Mouse (Mus musculus) bone marrow, adult 2 months (tissue): Measurements from ENCODE around the gene Thoc5. TPM values are rescaled to one million over a fixed set of nuclear protein-coding genes. Genes with fewer than 3 reads are reported as not detected.
A peak's percentile ranks its signal among the peaks of the same experiment; 100 is the strongest.

Experiments used
- H3K27ac ChIP-seq: fragments of 200-500 bp; 2 replicates; pipeline ENCODE4 v1.5.1; 2012; ENCODE audit warnings: low read depth, mild to moderate bottlenecking, control low read depth, inconsistent platforms, low read length; ENCODE audit not compliant: control insufficient read depth, poor library complexity, insufficient read depth
- H3K4me1 ChIP-seq: fragments of 200-500 bp; 2 replicates; pipeline ENCODE4 v1.6.1; 2011; ENCODE audit warnings: low read length; ENCODE audit not compliant: control insufficient read depth, insufficient read depth
- H3K4me3 ChIP-seq: fragments of 200-500 bp; replicated peaks from 2 replicates; pipeline ENCODE3; 2011; ENCODE audit warnings: mild to moderate bottlenecking, low read depth, low read length, control low read depth; ENCODE audit not compliant: control insufficient read depth
- CTCF ChIP-seq: fragments of 200-500 bp; IDR thresholded peaks from 2 replicates; pipeline ENCODE4 v1.5.1; 2011; ENCODE audit warnings: low read length, control low read depth; ENCODE audit not compliant: control insufficient read depth, insufficient read depth
- POLR2A ChIP-seq: fragments of 200-500 bp; IDR thresholded peaks from 2 replicates; pipeline ENCODE4 v1.6.1; 2011; ENCODE audit warnings: low read depth, mild to moderate bottlenecking, control low read depth, low read length, borderline replicate concordance; ENCODE audit not compliant: control insufficient read depth
- WGBS: fragments of 180-500 bp; shearing (Covaris S2); methylation state at CpG from one replicate; pipeline ENCODE4 v1.1.7; 2018; 5-methylcytosine and 5-hydroxymethylcytosine counted together
- polyA plus RNA-seq: library from polyadenylated mRNA; stranded (reverse); fragments of >200 nt; gene quantifications from 2 replicates; pipeline ENCODE4 v1.2.4, GENCODE M21; 2011; ENCODE audit warnings: low replicate concordance; ENCODE audit not compliant: missing spikeins, insufficient read depth, insufficient read length

Gene Thoc5
- polyA plus RNA-seq, 1 experiment = 18.8 TPM

- Histone ChIP-seq H3K27ac (0 out of 2 replicates have a peak overlapping the region, but pooled peaks have one; percentile 4), H3K4me3 (no peak overlapping the region), H3K4me1 (peaks cover 2% of the 10 kb centered on the region; the same call in 1 of the 2 replicates)
- no peak for TF ChIP-seq POLR2A
- TF ChIP-seq CTCF = 0 out of 2 replicates have a peak, but pooled peaks have one; percentile 9
- WGBS = 25% methylated on average over 11 of the region's 11 CpGs
These were observed 79.4 kb downstream of the Thoc5 start for GRCm38 (mm10) chr11:4974376-4975122.

GRCm38 (mm10) chr11:4975623-4976022 lies 80.5 kb downstream of the Thoc5 start:
- TF ChIP-seq POLR2A = no peak
- peak; percentile 89 for TF ChIP-seq CTCF
- Histone ChIP-seq H3K4me1 (peaks cover 2% of the 10 kb centered on the region; the same call in 1 of the 2 replicates), H3K27ac (no peak overlapping the region), H3K4me3 (no peak overlapping the region)
- WGBS = 13% methylated on average over 14 of the region's 14 CpGs

Other genes starting within 250 kb of the Thoc5 start
- gene Uqcr10, start 191.0 kb upstream of the Thoc5 start, polyA plus RNA-seq = 143 and 240 TPM in 2 replicates
- 9.6 and 11.7 TPM in 2 replicates for gene Zmat5, start 190.6 kb upstream of the Thoc5 start, polyA plus RNA-seq
- not detected in 2 replicates for gene Cabp7, start 148.5 kb upstream of the Thoc5 start, polyA plus RNA-seq
- gene Nf2, start 45.8 kb upstream of the Thoc5 start, polyA plus RNA-seq = 17.5 and 38.0 TPM in 2 replicates
- gene Nipsnap1, start 21.4 kb upstream of the Thoc5 start, polyA plus RNA-seq = 2.2 and 11.5 TPM in 2 replicates
- gene Nefh, start 52.7 kb downstream of the Thoc5 start, polyA plus RNA-seq = 1.2 and 1.5 TPM in 2 replicates
- gene Ap1b1, start 91.5 kb downstream of the Thoc5 start, polyA plus RNA-seq = 75.4 and 99.1 TPM in 2 replicates
- gene Rasl10a, start 162.8 kb downstream of the Thoc5 start, polyA plus RNA-seq = 6.6 TPM in 1 of 2 replicates, not detected in the other
- 40.2 and 78.2 TPM in 2 replicates for gene Gas2l1, start 170.0 kb downstream of the Thoc5 start, polyA plus RNA-seq
- 13.8 and 14.7 TPM in 2 replicates for gene Rhbdd3, start 203.6 kb downstream of the Thoc5 start, polyA plus RNA-seq
- gene Ewsr1, start 203.9 kb downstream of the Thoc5 start, polyA plus RNA-seq = 342 and 464 TPM in 2 replicates